27 mouse cellular contexts compared by ENCODE assay signal in genomic region chr13:93352030-93352429, GRCm38 (mm10). TPM values are rescaled to one million over a fixed set of nuclear protein-coding genes. Genes with fewer than 3 reads are reported as not detected.
DNase-seq lines count a peak whose midpoint lies in the region; ATAC-seq and TF ChIP-seq lines count a peak whose summit lies in the region.
"Had no signal": no experiment of that assay in that cellular context is flagged by ENCODE, and none has a peak within 500 bp of the region (broad histone marks: within the 10 kb centered on the region; RNA-seq: fewer than 3 reads in every experiment).

No protein-coding gene starts in this region.

- H3K9ac ChIP-seq in liver, embryonic 12.5 days = no peak overlapping the region
- H3K9ac ChIP-seq: hindbrain, embryonic 12.5 days; intestine, embryonic 15.5 days; limb, embryonic 12.5 days; stomach, embryonic 15.5 days had no signal

- peak; percentile 10 for DNase-seq in kidney, adult 2 months
- DNase-seq in kidney, adult 9 months = no peak
- peak; percentile 20 for DNase-seq in adipocyte (ENCODE audit: low spot score)
- DNase-seq in c-Kit-positive CD71-positive TER-119-positive erythroid progenitor cells, embryonic 14.5 days (ENCODE audit: low spot score) = no peak
- no peak for DNase-seq in thymus, adult 18-20 months
- DNase-seq in gastrocnemius, postnatal 10 days = no peak
- DNase-seq: adrenal gland, adult 2 months; cerebellum, adult 8-10 months; cerebellum, postnatal 36 days; gastrocnemius, adult 2 months; kidney, postnatal 14 days; lung, adult 18-20 months; lung, postnatal 4 days; midbrain, embryonic 14.5 days; retina, postnatal 1 day; right cerebral cortex, postnatal 25 days; thymus, postnatal 25 days had no signal

- no peak for TF ChIP-seq POLR2A in kidney, adult 2 months (IDR thresholded peaks at IDR 0.05; ENCODE audit: low read depth, low read length)

- no peaks in the 10 kb centered on the region for H3K36me3 ChIP-seq in kidney, adult 2 months (ENCODE audit: control insufficient read depth, insufficient read depth, low read length)
- H3K36me3 ChIP-seq in liver, embryonic 12.5 days = peaks cover 18% of the 10 kb centered on the region
- H3K36me3 ChIP-seq: intestine, embryonic 15.5 days; stomach, embryonic 15.5 days had no signal

- H3K4me3 ChIP-seq in kidney, adult 2 months (ENCODE audit: insufficient read depth, low read depth, low read length) = no peak overlapping the region
- H3K4me3 ChIP-seq in liver, embryonic 12.5 days = no peak overlapping the region
- H3K4me3 ChIP-seq: gastrocnemius, adult 2 months; hindbrain, embryonic 12.5 days; intestine, embryonic 15.5 days; limb, embryonic 12.5 days; megakaryocyte, embryonic 14.5 days; stomach, embryonic 15.5 days had no signal

- peak; percentile 65 for ATAC-seq in liver, embryonic 12.5 days
- ATAC-seq: CD4-positive, CD25-positive, alpha-beta regulatory T cell, adult 4 months; forebrain, embryonic 16.5 days; hindbrain, postnatal 0 days; intestine, embryonic 15.5 days; lung, postnatal 0 days had no signal

- no peaks in the 10 kb centered on the region for H3K9me3 ChIP-seq in liver, embryonic 12.5 days (replicated peaks)
- H3K9me3 ChIP-seq: hindbrain, embryonic 12.5 days; intestine, embryonic 15.5 days; limb, embryonic 12.5 days; megakaryocyte, embryonic 14.5 days; stomach, embryonic 15.5 days had no signal

- no peaks in the 10 kb centered on the region for H3K4me1 ChIP-seq in kidney, adult 2 months (ENCODE audit: control insufficient read depth, insufficient read depth, low read length)
- H3K4me1 ChIP-seq in liver, embryonic 12.5 days = peaks cover 14% of the 10 kb centered on the region
- H3K4me1 ChIP-seq: hindbrain, embryonic 12.5 days; intestine, embryonic 15.5 days; limb, embryonic 12.5 days; stomach, embryonic 15.5 days had no signal

- no peak overlapping the region for H3K4me2 ChIP-seq in liver, embryonic 12.5 days
- H3K4me2 ChIP-seq: hindbrain, embryonic 12.5 days; intestine, embryonic 15.5 days; limb, embryonic 12.5 days; stomach, embryonic 15.5 days had no signal

- 42% methylated on average over 2 of the region's 2 CpGs for WGBS in kidney, adult 2 months
- WGBS in liver, embryonic 12.5 days (ENCODE audit: insufficient replicate concordance) = 58% methylated on average over 2 of the region's 2 CpGs

- no peak overlapping the region for H3K27ac ChIP-seq in kidney, adult 2 months (ENCODE audit: insufficient read depth, low read depth, low read length)
- H3K27ac ChIP-seq in liver, embryonic 12.5 days = no peak overlapping the region
- H3K27ac ChIP-seq: gastrocnemius, adult 2 months; hindbrain, embryonic 12.5 days; hindbrain, postnatal 0 days; intestine, embryonic 15.5 days; limb, embryonic 12.5 days; stomach, embryonic 15.5 days had no signal

- no peak for TF ChIP-seq CTCF in kidney, adult 2 months (conservative IDR thresholded peaks at IDR 0.05; ENCODE audit: insufficient read depth, insufficient read length, low read depth, low read length)

- no peaks in the 10 kb centered on the region for H3K27me3 ChIP-seq in kidney, adult 2 months (replicated peaks; ENCODE audit: control insufficient read depth, insufficient read depth, low read length)
- no peaks in the 10 kb centered on the region for H3K27me3 ChIP-seq in liver, embryonic 12.5 days (replicated peaks)
- H3K27me3 ChIP-seq: hindbrain, embryonic 12.5 days; intestine, embryonic 15.5 days; limb, embryonic 12.5 days; megakaryocyte, embryonic 14.5 days; stomach, embryonic 15.5 days had no signal

RNA-seq across cellular contexts. Expression of gene Homer1, which starts 52.6 kb away (rescaled TPM):
- 2.5 and 2.7 TPM in 2 replicates for polyA plus RNA-seq in kidney, adult 2 months (2012; rRNA removed)
- 7.1 and 8.2 TPM in 2 replicates for polyA plus RNA-seq in liver, embryonic 12.5 days (2016; fragmentation: Nextera tagmentation; extraction: Ambion mirVana)
- 10 to 100 TPM; 45.0 to 60.9 TPM for total RNA-seq in gastrocnemius, postnatal 10 days (2021)

Comparison
In these comparisons a context has a peak if more than half of its experiments do, and no peak if none do; other contexts are left out.
1. DNase-seq: peak in kidney, adult 2 months (single experiment) and adipocyte (single experiment); none in kidney, adult 9 months (single experiment), c-Kit-positive CD71-positive TER-119-positive erythroid progenitor cells, embryonic 14.5 days (single experiment), thymus, adult 18-20 months (0 of 2) and gastrocnemius, postnatal 10 days (single experiment).